Mouse (Mus musculus): ENCODE results near the gene Cdh23. TPM values are rescaled to one million over a fixed set of nuclear protein-coding genes. Genes with fewer than 3 reads are reported as not detected.

Gene Cdh23
- total RNA-seq, 2 experiments from 2014 or later = 1.7 to 1.8 TPM

GRCm38 (mm10) chr10:60354881-60355677 lies 341.2 kb downstream of the Cdh23 start:
- intact Hi-C loops (cut with DNase I) = no loop called here
- no peak for DNase-seq (ENCODE audit: low spot score in 2 of 2)

DNA sequence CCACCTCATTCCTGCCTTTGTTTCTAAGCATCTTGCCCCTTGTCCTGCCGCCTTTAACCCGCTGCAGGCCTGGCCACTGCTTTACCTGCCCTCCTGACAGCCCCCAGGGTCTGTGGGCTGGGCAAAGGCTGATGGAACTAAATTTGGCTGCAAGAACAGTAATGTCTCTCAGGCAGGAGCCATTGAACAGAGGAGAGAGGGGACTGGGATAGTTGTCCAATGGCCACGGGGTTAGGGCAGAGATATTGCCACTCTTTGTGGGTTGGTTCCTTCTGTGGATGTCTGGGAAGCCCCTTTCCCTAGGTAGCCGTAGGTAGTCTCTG lies 342.3 kb downstream of the Cdh23 start:
- no peak for DNase-seq (ENCODE audit: low spot score in 2 of 2)

GRCm38 (mm10) chr10:60353241-60354002 lies 342.9 kb downstream of the Cdh23 start:
- DNase-seq (ENCODE audit: low spot score in 2 of 2) = no peak
- intact Hi-C loops (cut with DNase I) = no loop called here

More for the DNA sequence above, 342.3 kb downstream of the Cdh23 start:
- intact Hi-C loops (cut with DNase I) = no loop called here

DNA sequence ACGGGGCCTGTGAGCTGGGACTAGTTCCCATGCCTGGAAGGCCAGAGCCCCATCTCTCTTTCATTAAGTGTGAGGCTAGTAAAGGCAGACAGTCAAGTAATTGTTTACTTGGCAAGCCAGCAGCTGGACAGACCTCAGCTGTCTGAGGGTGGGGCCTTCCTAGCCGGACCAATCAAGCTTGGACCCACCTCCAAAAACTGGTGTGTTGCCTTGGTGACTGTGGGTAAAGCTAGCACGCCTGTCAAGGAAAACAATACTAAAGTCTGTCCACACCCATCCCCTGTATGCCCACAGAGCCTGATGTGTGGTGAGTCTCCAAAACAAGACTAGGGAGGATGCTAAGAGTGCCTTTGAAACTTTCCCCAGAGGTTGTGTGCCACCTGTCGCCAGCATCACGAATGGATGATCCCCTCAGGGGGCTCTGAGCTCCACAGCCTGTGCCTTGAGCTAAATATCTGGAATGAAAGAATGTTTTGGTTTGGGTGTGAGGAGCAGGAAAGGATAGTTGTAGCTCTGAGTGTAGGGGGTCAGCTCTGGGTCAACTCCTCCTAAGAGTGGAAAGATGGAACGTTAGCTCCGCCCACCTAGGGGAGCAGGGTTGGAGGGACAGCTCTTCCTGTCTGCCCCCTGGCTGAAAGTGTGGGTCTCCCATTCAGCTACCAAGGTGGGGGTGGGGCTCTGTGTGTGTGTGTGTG lies 344.4 kb downstream of the Cdh23 start:
- no peak for DNase-seq (ENCODE audit: low spot score in 2 of 2)
- intact Hi-C loops (cut with DNase I) = no loop called here

DNA sequence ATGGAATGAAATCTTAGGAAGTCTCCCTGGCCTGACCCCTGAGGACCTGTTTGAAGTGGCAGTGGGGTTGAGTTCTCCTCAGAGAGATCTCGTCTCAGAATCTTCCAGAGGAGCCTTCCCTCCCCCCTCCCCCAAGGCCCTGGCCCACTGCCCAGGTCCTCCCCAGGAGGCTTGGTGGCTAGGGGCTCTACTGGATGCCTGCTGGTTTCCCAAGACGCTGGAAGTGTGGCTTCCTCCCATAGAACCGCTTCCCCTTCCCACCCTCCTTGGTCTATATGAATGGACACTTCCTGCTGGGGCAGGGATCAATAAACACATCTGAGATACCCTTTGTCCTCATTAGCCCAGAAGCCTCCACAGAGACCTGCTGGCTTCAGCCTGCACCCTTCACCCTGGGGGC lies 345.0 kb downstream of the Cdh23 start:
- intact Hi-C loops (cut with DNase I) = no loop called here
- DNase-seq (ENCODE audit: low spot score in 2 of 2) = no peak

GRCm38 (mm10) chr10:60350805-60351167 lies 345.5 kb downstream of the Cdh23 start:
- intact Hi-C loops (cut with DNase I) = no loop called here

DNA sequence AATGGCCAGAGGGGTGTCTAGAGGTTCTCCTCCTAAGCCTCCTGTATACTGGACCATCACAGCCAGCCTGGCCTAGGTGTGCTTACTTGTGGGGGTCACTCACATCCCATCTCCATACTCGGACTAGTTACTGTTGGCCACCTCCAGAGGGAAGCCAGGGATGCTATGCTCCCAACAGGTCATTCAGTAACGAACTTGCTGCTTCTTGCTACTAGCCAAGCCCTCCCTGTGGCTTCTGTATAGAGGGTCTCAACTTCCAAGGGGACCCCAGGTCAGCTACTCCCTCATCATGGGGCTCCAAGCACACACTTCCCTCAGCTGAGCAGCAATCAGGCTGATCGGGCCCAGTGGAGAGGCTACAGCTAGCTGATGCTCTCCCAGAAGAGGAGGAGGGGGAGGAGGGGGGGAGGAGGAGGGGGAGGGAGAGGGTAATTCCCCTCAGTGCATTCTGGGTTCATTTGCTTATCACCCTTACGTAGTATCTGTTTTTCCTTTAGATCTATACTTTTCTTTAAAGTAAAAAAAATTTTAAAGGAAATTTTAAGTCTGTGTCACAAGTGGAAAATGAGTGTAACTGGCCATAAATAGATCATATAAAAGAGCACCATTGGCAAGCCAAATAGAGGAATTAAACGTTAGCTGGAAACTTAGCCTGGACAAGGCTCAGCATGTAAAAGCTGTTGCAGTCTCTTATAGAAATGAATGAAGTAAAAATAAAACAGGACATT lies 346.0 kb downstream of the Cdh23 start:
- intact Hi-C loops (cut with DNase I) = no loop called here
- no peak for DNase-seq (ENCODE audit: low spot score in 2 of 2)

More at GRCm38 (mm10) chr10:60350805-60351167, 345.5 kb downstream of the Cdh23 start:
- peak; percentile 44 to 72 for DNase-seq (ENCODE audit: low spot score in 2 of 2)

- no peak for DNase-seq (ENCODE audit: low spot score in 2 of 2)
- intact Hi-C loops (cut with DNase I) = loop anchor here (5.0 kb wide), 1 partner anchor 58 kb away; no protein-coding TSS in a partner anchor
These were observed 346.6 kb downstream of the Cdh23 start for GRCm38 (mm10) chr10:60349644-60350043.

DNA sequence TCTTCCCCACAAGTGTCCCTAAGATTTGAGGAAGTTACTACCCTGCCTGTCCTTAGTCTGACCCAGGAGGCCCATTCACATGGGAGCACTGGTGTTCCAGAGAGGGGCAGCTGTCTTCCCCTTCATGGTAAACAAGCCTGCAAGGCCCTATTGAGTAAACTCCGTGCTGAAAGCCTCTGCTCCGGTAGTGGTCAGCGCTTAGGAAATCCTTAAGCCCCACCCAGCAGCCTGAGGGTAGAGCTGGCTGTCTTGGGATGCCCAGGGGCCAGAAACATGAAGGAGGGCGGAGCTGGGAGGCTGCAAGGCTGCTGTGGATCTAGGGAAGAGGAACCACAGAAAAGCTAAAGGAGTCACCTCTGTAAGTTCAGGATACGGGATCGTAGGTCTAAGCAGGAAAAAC lies 347.2 kb downstream of the Cdh23 start:
- intact Hi-C loops (cut with DNase I) = loop anchor here (5.0 kb wide), 1 partner anchor 58 kb away; no protein-coding TSS in a partner anchor
- no peak for DNase-seq (ENCODE audit: low spot score in 2 of 2)

- DNase-seq (ENCODE audit: low spot score in 2 of 2) = no peak
- intact Hi-C loops (cut with DNase I) = loop anchor here (5.0 kb wide), 1 partner anchor 59 kb away; no protein-coding TSS in a partner anchor
These were observed 348.3 kb downstream of the Cdh23 start for GRCm38 (mm10) chr10:60347768-60348610.

DNA sequence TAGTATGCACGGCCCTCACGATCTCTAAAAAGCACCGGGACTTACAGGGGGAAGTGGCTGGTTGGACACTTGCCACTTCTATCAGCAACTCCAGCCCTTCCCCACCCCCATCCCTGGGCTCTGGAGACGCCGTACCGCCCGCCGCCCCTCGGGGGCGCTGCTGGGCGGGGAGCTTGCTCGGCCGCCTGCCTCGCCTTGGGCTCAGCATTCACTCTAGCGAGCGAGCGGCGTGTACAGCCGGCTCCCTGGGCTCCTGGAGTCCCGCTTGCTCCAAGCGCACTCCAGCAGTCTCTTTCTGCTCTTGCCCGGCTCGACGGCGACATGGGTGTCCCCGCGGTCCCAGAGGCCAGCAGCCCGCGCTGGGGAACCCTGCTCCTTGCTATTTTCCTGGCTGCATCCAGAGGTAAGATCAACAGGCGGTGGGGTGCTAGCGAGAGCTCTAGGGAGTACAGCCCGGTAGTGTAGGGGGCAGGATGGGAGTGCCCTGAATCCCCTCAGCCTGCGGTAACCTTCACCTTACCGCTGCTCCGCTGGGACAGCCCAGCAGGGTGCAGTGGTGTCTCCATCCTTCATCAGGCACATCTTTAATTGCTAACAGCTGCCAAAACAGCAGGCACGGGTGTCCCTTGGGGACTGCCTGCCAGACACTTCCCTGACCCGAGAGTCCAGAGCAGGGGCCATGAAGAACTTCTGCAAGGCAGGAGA lies 349.4 kb downstream of the Cdh23 start, which contains the start of gene Vsir:
Gene Vsir, plus strand, starts transcription at position 151 of the 705 bp plus-strand sequence.
- intact Hi-C loops (cut with DNase I) = loop anchor here (5.0 kb wide), 1 partner anchor 60 kb away; no protein-coding TSS in a partner anchor

DNA sequence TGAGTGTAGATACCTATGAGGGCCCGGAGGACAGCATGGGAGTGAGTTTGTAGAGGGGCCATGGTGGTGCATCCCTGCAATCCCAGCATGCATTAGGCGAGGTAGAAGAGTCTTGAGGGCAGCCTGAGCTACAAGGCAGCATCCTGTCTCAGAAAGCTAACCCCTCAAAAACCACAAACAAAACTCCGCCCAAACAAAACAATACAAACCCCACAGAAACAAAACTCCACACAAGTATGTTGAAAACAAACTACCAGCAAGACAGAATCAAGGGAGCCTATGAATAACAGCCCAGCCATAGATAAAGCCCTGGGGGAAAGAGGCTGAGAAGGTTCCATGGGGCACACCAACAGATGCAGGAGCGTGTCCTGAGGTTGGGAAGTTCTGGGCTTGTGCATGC lies 350.2 kb downstream of the Cdh23 start:
- intact Hi-C loops (cut with DNase I) = loop anchor here (5.0 kb wide), 1 partner anchor 61 kb away; no protein-coding TSS in a partner anchor
- DNase-seq (ENCODE audit: low spot score in 2 of 2) = no peak

More for the DNA sequence above, 349.4 kb downstream of the Cdh23 start, which contains the start of gene Vsir:
- DNase-seq (ENCODE audit: low spot score in 2 of 2) = peak; percentile 52 to 59

GRCm38 (mm10) chr10:60344111-60344510 lies 352.2 kb downstream of the Cdh23 start:
- no peak for DNase-seq (ENCODE audit: low spot score in 2 of 2)
- intact Hi-C loops (cut with DNase I) = no loop called here

DNA sequence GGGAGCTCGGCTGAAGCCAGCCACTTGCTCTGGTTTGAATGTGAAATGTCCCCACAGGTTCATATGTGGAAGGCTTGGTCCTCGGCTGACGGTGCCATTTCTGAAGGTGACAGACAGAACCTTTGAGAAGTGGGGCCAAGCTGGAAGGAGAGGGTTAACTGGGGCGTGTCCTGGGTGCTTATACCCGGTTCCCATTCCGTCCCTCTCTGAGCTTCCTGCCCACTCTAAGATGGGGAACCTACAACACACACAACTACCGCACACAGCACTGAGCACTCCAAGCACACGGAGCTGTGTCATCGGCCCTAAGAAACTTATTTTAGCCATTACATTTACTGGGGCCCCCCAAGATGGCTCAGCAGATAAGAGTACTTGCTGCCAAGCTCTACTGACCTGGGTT lies 354.8 kb downstream of the Cdh23 start:
- intact Hi-C loops (cut with DNase I) = no loop called here
- DNase-seq (ENCODE audit: low spot score in 2 of 2) = no peak

DNA sequence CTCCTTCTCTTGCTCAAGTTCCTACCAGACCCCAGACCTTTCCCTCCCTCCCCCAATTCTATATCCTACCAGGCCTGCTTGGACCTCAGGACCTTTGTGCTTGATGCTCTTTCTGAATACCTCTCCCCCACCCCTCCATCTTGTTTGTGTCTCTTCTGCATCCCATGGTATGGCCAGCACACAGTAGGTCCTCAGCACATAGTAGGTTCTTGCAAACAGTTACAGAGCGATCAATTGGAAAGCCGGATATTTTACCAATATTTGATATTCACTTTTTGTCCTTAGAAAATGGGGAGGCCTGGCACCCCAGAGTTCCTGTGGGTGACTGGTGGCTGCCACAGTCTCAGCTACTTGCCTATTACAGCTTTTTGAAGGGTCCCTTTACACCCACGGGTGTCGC lies 361.3 kb downstream of the Cdh23 start:
- intact Hi-C loops (cut with DNase I) = no loop called here
- DNase-seq (ENCODE audit: low spot score in 2 of 2) = no peak

GRCm38 (mm10) chr10:60334583-60334982 lies 361.7 kb downstream of the Cdh23 start:
- intact Hi-C loops (cut with DNase I) = no loop called here
- DNase-seq (ENCODE audit: low spot score in 2 of 2) = no peak

DNA sequence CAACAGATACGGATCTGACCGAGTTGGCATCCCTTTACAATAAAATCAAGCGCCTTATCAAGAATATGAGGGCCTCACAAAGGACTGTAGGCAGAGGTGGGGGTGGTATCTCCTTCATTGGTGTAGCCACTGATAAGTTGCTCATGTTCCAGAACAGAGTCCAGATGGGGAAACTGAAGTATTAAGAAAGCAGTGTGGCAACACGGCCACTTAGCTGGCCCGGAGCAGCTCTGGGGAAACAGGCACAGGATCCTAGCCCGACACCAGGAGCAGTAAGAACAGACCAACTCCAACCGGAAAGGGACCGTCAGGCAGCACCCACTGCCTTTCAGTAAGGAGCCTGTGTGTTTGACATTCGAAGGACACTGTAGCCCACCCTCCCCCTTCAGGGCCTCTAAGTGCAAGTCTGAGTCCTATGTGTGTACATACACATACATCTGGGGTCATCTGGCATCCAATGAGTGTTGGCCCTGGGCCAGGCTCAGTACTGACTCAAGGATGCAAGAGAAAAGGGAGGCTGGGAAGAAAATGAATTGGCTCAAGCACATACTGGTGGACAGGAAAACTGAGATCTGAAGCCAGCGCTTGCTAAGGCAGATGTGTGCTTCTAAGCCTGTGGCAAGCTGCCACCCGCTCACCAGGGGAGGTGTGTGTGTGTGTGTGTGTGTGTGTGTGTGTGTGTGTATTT lies 367.2 kb downstream of the Cdh23 start:
- intact Hi-C loops (cut with DNase I) = no loop called here
- no peak for DNase-seq (ENCODE audit: low spot score in 2 of 2)
